Mouse (Mus musculus): ENCODE data around the gene Fabp1.

- no peak for TF ChIP-seq CHD2 (IDR thresholded peaks at IDR 0.05; ENCODE audit: low read depth, low read length)
- no peak for TF ChIP-seq ZC3H11A (IDR thresholded peaks at IDR 0.05; ENCODE audit: borderline replicate concordance, low read depth, low read length)
- TF ChIP-seq ZNF384 (IDR thresholded peaks at IDR 0.05; ENCODE audit: low read depth, low read length) = no peak
- TF ChIP-seq HCFC1 (IDR thresholded peaks at IDR 0.05; ENCODE audit: borderline replicate concordance, insufficient read depth, low read length) = no peak
- TF ChIP-seq MAFK (IDR thresholded peaks at IDR 0.05; ENCODE audit: insufficient read depth, low read depth, low read length) = no peak
Measured at GRCm38 (mm10) chr6:71190501-71190900, 9.1 kb upstream of the Fabp1 start.
